Mouse (Mus musculus) urinary bladder, postnatal 36 days (tissue): ENCODE results near the gene Rps5.
A peak's percentile ranks its signal among the peaks of the same experiment; 100 is the strongest.
"Not testable (repeated sequence)": the region's sequence is repeated elsewhere in the genome, so short reads cannot be mapped to it uniquely, and the experiment has no call there.

ENCODE experiments used
- DNase-seq, 2 experiments: peaks; one replicate each; pipeline ENCODE4 v3.0.0; 2022; ENCODE audit warnings: low spot score in 2 of 2, mixed read lengths in 1 of 2

The Rps5 gene

DNA sequence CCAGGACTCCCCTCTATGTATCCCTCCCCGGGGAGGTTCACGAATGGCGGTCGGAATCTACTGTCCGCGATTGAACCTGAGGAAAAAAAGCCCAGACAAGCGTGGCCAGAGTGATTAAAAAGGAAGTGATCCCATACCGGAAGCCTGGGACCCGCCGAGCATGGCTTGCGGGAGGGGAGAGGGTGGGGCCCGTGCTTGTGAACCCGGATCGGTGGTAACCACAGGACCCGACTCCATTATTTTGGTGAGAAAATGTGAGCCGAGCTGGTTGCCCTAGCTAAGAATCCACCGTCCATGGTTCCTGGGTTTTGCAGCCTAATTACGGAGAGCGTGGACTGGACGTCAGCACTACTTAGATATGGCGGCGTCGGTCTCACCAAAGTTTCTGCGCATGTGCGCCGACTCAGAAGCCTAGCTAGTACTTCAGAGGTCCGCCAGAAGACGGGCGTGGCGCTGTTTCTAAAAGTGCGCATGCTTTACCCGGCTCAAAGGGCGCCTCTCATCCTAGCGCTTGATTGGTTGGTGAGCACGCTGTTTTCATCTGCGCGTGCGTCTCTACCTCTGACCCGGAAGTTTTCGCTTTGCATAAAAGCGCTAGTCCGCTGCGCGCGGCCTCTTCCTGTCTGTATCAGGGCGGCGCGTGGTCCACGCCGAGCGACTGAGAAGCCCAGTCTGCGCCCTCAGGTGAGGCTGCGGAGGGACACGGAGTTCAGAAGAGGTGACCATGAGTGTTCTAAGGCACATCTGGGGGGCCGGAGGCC lies at the start of gene Rps5:
Gene Rps5 (plus strand): TSS at position 586 of the 761 bp plus-strand sequence.
- peak; percentile 97 to 99 for DNase-seq

DNA sequence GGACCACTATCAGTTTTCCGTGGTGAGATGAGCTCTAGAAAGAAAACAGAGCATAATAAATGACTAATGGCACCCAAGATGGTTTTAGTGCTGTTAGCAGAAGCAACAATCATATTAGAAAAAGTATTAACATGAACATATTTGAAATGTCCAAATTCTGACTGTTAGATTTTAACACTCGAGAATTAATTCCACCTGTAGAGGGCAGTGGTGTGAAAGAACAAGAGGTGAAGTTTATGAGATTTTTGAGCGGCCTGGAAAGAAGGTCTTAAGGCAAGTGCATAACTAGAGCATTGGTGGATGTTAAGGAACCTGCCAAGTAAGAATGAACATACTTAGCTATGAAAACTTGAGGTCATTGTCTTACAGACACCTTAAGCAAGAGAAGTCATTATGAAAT lies 47.8 kb upstream of the Rps5 start:
- no peak for DNase-seq

DNA sequence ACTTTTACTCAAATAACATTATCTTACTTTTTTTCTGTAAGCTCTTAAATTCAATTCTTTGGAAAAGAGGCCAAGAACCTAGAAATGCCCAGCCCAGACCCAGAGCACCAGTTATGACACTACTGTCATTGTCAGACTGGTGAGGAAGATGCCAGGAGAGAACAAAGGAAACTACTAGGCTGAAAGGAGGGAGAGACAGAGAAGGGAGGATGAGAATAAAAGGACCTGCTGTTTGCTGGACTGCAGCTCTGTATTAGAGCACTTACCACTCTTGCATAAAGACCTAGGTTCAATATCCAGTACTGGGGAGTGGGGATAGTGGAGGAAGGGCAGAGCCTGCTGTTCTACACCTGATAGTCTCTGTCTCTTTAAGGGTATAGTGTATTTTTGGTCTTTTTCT lies 42.1 kb upstream of the Rps5 start:
- no peak for DNase-seq

DNA sequence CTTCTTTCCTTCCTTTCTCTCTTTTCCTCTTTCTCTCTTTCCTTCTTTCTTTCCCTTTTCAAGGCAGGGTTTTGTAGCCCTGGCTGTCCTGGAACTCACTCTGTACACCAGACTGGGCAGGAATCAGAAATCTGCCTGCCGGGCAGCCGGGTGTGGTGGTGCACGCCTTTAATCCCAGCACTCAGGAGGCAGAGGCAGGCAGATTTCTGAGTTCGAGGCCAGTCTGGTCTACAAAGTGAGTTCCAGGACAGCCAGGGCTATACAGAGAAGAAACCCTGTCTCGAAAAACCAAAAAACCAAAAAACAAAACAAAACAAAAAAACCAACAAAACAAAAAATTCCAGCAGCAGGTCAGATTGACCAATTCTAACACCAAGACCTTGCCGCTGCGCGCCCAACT lies 41.6 kb upstream of the Rps5 start:
- DNase-seq: not testable (repeated sequence)

DNA sequence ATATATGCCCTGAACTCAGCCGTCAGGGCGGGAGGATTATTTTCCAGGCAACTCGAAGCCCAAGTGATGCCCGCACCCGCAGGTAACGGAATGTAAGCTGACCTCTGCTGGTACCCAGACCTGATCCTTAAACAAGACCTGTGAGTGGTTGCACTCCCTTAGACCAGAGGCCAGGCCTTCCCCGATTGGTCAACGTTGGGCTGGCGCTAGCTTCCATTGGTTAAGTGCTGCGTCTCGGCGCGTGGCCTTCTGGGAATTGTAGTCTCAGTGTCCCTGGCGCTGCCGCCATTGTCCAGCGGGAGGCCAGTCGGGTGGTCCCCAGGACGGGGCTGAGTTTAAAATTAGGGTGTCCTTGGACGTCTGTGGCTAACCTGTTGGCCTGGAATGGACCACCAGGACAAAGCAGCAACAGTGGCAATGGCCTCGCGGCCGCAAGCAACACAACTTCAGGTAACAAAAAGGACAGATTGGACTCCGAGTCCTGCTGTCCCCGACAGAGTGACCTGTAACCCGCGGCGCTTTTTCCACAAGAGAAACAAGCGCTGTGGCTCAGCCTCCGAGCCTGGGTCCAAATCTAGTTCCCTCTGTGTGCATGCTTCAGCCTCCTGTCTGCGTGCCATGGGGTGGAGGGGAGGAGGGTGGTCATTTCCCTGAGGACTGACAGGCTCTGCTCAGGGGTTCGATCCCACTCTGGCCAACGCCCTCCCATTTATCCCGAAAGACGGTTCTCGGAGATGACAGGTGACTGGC lies 41.0 kb upstream of the Rps5 start, which contains the start of gene Zfp128:
Gene Zfp128 (plus strand): TSS at position 267 of the 750 bp plus-strand sequence.
- peak; percentile 89 to 94 for DNase-seq

DNA sequence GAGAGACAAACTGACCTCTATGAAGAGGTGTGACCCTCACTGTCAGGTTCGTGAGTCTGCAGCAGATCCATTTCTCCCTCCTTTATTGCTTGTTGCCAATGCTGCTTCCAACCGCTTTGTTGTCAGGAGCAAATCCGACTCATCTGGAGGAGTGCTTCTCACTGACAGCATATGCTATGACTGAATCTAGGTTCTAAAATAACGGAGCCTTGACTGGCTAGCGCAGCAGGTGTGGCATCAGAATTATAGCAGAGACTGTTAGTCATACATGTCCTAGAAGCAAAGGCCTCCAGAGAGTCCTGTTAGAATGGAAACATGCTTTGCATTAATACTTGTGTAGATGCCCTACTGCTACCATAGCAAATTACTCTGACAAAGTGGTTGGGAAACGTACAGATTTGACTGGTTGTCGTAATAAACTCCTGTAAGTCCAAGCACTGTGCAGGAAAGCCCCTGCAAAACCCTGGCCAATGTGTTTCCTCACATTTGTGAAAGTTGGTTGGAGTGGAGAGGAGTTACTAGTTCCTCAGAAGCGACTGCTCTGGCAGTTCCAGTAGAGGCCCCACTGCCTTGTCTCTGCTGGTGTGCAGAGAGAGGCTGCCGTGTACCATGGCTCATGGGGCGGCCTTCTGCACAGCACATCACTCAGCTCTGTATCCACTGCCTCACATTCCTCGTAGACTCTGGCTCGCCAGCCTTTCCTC lies 35.4 kb upstream of the Rps5 start:
- DNase-seq: no peak

DNA sequence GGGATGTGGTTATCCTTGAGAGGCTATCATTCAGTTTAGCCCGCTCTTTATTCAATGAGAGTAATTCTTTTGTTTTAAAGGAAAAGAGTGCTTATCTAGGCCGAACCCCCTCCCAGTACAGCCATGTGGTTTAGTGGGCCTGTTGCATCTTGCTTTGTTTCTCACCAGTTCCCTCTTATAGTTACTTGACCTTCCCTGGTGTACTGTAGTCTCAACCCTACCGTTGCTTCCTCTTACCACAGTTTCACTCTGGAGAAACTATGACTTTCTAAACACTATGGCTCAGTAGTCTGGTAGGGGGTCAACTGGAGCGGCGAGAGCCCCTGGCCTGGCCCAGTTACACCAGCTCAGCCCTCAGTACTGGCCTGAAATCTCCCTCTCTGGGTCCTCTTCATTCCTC lies 34.5 kb upstream of the Rps5 start:
- DNase-seq: no peak

DNA sequence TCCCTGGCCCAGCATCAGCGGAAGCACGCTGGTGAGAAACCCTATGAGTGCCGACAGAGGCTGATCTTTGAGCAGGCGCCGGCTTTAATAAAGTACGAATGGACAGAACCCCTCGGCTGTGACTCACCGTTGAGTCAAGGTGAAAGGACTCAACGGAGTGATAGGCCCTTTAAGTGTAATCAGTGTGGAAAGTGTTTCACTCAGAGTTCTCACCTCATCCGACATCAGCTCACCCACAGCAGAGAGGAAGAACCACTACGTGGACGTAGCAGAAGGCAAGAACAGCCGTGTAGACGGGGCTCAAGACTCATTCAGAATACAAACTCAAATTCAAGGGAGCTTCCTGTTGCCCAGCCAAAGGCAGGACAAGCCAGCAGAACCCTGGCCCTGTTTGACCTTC lies 31.2 kb upstream of the Rps5 start:
- DNase-seq: no peak

DNA sequence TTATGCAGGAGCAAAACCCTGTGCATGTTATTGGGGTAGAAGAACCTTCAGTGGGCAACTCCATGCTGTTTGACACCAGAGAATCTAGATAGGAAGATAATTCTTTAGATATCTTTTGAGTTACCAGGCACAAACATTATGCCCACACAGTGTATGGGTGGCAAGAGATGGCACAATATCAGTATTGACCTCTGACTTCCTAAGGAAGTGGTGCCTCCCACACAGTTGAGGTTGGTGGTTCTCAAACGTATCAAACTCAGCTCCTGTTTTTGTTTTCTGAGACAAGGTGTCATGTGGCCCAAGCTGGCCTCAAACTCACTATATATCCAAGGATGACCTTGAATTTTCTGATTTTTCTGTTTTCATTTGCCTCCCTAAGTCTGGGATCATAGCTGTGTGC lies 30.8 kb upstream of the Rps5 start:
- no peak for DNase-seq

DNA sequence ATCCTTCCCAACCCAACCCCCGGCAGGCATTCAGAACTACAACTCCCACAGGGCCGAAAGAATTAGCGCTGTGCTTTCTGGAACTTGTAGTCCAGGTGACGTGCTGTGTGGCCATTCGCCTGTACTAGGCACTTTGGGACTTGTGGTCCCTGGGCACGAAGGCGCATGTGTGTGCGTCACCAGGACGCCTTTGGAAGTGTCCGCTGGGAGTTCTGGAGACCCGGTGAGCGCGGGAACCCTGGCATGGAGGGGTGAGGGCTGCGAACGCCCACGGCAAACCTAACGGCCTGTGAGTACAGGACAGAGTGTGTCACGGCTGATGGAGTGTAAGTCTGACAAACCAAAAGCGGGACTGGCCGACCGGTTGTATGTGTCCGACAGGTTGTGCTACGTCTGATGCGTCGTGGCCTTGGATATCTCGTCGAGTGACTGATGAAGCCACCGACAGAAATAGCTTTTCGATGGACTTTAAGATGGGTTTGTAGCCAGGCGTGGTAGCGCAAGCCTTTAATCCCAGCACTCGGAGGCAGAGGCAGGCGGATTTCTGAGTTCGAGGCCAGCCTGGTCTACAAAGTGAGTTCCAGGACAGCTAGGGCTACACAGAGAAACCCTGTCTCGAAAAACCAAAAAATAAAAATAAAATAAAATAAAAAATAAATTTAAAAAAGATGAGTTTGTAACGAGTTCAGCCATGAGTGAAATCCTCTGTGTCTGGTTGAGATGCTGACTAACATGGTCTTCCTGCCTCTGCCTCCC lies 24.3 kb upstream of the Rps5 start, which contains the start of gene Zscan22:
Gene Zscan22 (plus strand): TSS at position 161 of the 756 bp plus-strand sequence.
- peak; percentile 88 to 92 for DNase-seq

DNA sequence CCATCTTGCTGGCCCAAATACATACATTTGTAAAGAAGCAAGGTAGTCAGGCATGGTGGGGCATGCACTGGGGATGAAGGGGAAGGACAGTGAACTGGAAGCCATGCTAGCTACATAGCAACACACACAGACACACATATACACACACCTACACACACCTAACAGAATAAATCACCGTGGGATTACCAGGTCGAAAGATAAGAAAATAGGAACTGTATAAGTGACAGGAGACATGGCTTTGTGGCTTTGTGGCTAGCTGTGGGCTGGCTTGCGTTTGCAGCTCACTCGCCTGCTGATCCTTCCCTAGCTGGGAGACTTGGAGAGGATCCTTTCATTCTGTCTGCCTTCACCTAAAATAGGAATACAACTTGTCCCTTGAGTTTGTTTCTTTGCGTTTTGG lies 20.6 kb upstream of the Rps5 start:
- no peak for DNase-seq

DNA sequence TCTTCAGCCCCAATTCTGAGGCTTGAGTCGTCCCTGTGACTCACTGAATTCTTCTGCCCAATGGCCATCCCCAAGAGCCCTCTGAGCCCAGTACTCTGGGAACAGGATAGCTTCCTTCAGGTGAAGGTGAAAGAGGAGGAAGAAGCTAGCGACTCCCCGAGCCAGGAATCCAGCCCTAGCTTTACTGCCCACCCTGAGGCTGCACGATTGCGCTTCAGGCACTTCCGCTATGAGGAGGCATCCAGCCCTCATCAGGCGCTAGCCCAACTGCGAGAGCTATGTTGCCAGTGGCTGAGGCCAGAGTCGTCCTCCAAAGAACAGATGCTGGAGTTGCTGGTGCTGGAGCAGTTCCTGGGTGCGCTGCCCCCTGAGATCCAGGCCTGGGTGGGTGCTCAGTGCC lies 18.5 kb upstream of the Rps5 start:
- no peak for DNase-seq

DNA sequence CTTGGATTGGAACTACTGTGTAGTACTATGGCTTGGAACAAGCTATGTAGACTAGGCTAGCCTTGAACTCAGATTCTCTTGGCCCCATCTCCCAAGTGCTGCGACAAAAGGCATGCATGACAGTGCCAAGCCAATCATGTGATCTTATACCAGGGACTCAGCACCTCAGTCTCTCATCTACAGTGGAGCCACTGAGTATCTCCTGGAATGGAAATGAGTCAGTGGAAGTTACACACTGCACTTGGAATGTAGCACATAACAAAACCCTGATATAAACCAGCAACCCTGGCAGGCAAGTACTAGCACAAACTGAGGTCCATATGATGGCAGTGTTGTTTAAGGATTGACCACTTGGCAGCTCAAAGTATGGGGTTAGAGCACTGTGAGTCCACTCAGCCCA lies 16.9 kb upstream of the Rps5 start:
- no peak for DNase-seq

DNA sequence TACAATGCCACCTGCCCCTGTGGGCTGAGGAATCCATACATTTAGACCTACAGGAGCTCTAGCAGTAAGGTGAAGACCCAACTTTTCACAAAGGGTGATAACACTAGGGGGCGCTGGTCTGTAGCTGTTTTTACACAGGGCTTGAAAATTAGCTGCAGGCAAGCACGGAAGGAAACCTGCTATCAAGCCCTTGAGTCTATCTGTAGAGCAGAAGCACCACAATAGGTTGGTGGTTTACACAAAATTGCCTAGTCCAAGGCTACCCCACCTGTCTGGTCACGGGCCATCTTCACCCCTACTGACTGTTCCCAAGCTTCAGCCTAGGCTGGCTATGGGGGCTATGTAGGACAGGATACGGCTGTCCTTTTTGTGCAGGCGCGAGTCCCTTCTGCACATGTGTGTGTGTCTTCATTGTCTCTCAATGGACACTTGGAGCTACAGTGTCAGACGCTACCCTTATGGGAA lies 12.6 kb upstream of the Rps5 start:
- DNase-seq: peak; percentile 62 to 71

DNA sequence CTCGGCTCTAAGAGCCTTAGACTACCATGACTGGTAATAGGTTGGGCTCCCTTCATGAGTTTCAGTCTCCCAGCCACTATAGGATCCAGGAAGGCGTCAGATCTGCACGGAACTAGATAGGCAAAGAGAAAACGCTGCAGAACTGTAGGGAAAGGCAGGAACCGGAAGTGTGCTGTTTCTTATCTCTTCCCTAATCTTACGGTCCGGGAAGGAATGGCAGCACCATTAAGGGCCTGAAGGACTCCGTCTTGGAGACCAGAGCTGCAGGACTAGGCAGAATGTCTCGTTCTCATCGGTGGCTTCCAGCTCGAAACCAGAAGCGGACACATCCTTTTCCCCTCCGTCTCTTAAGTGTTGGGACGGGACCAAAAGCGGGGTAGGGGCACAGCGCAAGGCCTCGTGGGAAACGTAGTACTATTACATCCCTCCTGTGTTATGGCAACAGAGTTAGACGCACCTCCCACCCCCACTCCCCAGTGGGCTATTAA lies 11.9 kb upstream of the Rps5 start:
- DNase-seq: peak; percentile 57 to 65

DNA sequence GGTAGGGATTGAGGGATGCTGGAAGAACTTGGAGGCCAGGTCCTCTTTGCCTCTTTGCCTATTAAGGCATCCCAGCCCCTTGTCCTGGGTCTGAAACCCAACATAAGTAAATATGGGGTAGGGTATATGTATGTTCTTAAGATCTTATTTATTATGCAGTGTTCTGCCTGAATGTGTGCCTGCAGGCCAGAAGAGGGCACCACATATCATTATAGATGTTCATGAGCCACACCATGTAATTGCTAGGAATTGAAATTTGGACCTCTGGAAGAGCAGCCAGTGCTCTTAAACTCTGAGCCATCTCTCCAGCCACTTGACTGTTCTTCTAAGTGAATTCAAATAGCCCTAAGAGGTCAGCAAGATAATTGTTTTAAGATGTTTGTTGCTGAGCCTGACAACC lies 8.5 kb upstream of the Rps5 start:
- DNase-seq: no peak

DNA sequence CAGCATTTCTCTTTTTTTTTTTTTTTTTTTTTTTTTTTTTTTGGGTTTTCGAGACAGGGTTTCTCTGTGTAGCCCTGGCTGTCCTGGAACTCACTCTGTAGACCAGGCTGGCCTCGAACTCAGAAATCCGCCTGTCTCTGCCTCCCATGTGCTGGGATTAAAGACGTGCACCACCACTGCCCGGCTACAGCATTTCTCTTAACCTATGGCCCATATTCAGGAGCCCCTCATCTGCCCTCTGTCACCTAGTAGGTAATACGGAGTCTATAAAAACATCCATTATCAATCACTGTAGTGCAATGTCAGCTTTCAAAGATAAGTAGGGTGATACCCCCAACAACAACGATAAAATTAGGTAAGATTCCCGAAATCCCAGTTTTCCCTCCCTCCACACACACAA lies 1.6 kb upstream of the Rps5 start:
- DNase-seq: not testable (repeated sequence)

DNA sequence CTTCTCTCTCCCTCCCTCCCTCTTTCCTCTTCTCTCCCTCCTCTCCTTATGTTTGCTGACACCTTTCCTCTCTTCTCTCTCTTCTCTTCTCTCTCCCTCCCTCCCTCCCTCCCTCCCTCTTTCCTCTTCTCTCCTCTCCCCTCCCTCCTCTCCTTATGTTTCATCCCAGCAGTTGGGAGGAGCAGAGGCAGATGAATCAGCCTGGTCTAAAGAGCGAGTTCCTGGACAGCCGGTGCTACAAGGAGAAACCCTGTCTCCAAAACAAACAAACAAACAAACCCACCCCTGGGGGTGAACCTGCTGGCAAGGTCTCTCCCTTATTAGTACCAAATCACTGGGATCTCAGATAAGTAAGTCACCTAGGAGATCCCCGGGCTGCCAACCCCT lies 779 bp upstream of the Rps5 start:
- DNase-seq: no peak

DNA sequence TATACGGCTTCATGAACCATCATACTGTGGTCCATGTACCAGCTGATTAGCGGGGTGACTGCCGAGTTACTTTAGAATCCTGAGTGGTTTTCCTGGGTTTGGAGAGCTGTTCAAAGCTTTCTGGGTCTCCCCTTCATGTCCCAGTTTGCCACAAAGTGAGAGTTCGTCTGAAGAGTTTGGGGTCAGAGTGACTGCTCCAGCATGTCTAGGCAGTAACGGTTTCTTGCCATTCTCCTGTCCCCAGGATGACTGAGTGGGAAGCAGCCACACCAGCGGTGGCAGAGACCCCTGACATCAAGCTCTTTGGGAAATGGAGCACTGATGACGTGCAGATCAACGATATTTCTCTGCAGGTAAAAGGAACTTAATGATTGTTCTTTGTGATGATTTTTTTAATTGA lies 639 bp downstream of the Rps5 start:
- no peak for DNase-seq

DNA sequence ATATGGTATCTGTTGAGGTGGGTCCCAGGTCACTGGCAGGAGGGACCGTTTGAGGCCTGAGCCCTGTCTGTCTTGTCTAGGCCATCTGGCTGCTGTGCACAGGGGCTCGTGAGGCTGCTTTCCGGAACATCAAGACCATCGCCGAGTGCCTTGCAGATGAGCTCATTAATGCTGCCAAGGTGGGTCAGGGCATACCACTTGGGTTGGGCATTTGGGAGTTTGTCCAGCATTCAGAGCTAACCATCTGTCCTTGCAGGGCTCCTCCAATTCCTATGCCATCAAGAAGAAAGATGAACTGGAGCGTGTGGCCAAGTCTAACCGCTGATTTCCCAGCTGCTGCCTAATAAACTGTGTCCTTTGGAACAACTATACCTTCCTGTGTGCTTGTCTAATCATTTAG lies 4.2 kb downstream of the Rps5 start:
- no peak for DNase-seq

DNA sequence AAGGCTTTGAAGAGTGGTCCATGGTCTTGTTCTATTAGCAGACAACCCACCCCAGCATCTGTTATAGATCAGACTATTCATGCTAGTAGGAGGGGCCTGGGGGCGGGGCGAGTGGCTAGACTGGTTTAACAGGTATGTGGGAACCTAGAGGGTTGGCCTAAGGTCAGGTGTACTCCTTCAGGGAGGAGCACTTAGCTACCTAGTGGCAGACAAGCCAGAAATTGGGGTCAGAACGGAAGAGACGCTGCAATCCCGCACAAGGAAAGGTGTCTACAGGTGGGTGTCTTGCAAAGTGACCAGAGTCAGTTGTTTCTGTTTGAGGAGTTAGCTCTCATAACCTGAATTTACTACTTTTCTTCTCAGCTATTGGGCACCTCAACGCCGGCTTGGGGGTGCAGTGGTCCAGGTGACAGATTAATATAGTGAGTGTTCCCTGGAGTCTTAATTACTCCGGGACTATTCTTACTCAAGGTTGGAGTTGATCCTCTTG lies 5.1 kb downstream of the Rps5 start, which contains the start of gene Rnf225:
Gene Rnf225 (plus strand): TSS at position 226 of the 490 bp plus-strand sequence.
- peak; percentile 84 to 88 for DNase-seq
